Mouse (Mus musculus) hindlimb bud, embryonic 11.5 days (tissue): ENCODE measurements around the gene Rnf214.
A peak's percentile ranks its signal among the peaks of the same experiment; 100 is the strongest.

Experiments used
- DNase-seq: peaks from one replicate; pipeline ENCODE4 v3.0.0-alpha.2; 2012; ENCODE audit warnings: low read depth, low spot score; ENCODE audit errors: extremely low spot score

The Rnf214 gene

DNA sequence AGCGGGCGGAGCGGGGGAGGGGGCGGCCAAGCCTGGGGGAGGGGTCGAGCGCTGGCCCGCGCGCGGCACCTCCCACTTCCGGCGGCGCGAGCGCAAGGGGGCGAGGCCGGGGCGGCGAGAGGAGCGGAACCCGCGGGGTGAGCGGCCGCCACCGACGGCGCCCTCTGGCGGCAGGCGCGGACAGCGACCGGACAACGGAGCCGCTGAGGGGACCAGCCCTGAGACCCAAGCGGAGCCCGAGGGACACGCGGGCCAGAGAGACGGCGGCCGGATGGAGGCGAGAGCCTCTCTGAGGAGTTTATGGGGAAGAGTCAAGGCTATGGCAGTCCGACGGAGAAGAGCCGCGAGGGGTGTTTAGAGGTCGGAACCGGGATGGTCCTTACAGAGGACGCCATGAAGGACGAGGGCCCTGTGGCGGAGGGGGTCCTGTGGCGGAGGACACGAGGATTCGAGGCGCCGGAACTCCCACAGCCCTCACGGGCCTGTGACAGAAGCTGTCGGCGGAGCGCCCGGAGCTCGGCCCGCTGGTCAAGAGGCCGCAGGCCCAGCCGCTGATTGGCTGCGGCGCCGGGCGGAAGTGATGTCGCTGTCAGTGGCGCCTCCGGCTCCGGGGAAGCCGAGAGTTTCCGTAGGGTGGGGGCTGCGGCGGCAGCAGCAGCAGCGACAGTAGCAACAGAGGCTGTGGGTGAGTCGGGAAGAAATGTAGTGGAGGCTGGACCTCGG, at the start of gene Rnf214, which contains the start of gene Pcsk7:
TSS of gene Rnf214 (minus strand) at position 557 of the 723 bp plus-strand sequence.
TSS of gene Pcsk7 (plus strand) at position 143 of the 723 bp plus-strand sequence.
- DNase-seq: peak; percentile 22

DNA sequence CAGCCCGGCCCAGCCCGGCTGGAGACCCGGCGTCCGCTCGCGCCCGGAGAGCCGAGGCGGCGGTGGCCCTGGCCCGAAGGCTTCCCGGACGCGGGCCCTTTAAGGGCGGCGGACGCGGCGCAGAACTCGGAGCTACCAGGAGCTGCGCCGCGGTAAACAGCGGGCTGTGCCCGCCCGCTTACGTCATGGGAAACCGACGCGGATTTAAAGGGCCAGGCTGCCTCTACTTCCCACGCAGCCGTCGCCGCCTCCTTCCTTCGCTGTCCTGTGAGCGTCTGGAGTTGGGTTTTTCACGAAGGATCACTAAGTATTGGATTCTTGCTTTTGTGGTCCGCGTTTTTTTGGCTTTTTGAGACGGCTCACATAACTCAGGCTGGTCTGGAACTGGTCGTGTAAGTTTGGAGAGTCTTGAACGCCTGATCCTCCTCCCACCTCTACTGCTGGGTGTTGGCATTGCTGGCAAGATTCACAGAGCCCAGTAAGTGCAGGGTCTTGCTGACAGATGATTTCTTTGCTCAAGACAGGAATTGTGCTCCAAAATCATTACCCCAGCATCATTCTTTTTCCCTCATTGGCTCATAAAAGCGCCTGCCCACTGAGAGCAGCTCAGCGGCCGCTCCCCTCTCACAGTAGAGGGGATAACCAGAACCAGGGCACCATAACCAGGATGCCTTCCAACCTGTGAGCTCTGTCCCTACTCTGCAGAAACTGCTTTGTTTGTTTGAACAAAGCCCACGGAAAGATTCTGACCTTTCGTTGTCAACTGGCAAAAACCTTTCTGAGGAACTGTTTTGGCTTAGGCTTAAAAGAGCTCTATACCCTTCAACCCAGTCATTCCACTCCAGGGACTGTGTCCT, 48.6 kb upstream of the Rnf214 start, which contains the start of gene Sidt2:
TSS of gene Sidt2 (minus strand) at position 152 of the 857 bp plus-strand sequence.
- DNase-seq: peak; percentile 74

DNA sequence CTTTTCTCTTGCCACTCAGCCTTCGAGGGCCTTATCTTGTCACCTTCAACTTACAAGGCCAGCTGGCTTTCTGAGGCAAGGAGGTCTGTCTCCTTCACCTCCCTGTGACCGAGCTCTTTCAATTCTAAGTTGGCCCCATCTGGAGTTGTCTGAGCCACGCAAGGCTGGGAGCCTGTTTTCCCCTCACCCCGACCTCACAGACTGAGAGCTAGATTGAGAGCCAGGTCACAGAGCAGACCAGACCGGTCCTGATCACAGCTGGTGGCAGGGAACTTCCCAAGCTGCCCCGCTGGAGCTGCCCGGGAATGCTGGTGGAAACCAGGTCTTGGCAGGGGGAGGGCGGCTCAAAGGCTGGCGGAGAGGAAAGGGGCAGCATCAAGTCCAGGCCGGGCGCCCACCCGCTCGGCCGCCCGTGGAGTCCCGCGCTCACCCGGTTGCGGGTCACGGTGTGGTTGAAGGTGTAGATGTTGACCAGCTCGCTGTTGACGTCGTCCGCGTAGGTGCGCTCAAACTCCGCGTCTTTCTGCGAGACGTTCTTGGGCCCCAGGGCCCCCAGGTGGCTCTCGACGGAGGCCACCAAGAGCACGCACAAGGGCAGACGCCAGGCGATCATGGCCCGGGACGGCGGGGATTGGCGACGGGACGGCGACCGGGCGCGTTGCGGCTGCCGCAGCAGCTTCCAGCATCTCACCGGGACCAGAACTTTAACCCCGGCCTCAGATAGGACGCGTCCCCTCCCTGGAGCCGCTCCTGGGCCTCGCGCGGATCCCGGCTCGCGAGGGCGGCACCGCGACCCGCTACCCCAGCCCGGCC, 47.8 kb upstream of the Rnf214 start:
- DNase-seq: no peak

- no peak for DNase-seq
Measured at GRCm38 (mm10) chr9:45953511-45954293, 47.0 kb upstream of the Rnf214 start.

- no peak for DNase-seq
Measured at GRCm38 (mm10) chr9:45952890-45953289, 46.2 kb upstream of the Rnf214 start.

DNA sequence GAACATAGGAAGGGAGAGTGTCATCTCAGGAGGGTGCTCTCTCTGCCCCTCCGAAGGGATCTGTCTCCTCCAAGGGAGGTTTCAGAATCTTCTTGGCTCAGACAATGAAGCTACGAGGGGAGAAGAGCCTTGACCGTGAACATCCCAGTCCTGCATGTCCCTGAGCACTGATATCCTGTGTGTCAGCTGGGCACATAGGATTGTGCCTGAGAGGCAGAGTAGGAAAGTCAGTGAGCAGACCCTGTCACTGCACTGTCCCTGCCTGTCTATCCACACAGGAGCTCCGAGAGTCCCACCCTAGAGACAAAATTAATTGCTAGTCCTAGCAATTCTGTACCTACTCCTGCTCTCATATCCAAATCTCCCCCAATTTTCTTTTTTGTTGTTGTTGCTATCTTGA, 45.3 kb upstream of the Rnf214 start:
- no peak for DNase-seq

DNA sequence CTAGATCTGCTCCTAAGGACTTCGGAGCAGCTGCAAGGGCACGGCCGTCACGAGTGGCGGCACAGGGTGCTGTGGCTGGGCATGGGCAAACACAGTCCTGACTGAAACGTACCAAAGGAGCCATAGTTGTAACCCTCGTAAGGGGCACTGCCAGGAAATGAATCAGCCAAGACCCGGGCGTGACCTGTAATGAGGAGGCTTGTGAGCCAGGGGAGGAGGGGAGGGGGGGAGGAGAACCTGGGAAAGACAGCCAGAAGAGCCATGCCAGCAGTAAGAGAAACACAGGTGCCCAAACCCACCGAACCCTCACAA, 40.1 kb upstream of the Rnf214 start:
- DNase-seq: no peak

DNA sequence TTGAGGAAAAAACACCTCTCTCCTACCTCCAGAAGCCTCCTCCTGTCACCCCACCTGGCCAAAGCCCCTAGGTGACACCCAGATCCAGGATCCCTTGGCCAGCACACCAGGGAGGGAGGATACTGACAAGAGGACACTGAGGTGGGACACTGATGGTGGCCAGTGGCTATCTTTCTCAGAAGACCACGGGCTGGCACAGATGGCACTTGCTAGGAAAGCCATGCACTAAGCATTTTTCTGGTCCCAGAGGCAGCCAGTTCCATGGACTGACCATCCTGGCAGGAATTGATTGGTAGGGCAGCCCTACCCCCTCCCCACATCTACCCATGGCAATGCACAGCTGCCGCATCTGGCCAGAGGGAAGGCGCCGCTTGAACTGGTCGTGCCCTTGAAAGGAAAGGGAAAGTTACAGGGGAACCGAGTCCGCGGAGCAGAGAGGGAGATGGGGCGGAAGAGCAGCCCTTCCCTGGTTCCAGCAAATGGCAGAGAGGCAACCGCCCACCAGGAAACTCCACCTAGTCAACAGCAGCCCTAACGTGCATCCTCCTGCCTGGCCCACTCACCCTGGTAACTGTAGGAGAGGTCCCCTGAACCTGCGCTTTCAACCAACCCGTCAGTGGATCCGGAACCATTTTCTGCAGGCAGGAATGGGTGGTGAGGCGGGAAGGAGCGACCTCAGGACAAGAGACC, 39.6 kb upstream of the Rnf214 start:
- no peak for DNase-seq

DNA sequence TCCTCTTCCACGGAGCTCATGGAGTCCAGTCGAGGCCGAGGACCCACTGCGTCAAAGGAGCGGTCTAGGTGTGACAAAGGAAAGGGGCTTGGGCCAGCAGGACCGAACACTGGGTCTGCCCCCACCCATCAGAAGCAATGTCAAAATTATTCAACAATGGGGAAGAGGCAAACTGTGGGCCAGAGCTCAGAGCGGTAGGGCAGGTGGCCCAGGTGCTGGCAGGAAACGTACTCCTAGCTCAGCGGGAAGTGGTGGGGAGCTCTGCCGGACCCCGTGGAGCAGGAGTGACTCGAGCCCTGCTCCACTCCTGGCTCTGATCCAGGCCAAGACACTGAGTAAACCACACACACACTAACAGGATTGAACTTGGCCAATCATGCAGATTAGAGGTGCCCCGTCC, 39.0 kb upstream of the Rnf214 start:
- DNase-seq: no peak

GRCm38 (mm10) chr9:45944506-45945400, 38.0 kb upstream of the Rnf214 start:
- no peak for DNase-seq

DNA sequence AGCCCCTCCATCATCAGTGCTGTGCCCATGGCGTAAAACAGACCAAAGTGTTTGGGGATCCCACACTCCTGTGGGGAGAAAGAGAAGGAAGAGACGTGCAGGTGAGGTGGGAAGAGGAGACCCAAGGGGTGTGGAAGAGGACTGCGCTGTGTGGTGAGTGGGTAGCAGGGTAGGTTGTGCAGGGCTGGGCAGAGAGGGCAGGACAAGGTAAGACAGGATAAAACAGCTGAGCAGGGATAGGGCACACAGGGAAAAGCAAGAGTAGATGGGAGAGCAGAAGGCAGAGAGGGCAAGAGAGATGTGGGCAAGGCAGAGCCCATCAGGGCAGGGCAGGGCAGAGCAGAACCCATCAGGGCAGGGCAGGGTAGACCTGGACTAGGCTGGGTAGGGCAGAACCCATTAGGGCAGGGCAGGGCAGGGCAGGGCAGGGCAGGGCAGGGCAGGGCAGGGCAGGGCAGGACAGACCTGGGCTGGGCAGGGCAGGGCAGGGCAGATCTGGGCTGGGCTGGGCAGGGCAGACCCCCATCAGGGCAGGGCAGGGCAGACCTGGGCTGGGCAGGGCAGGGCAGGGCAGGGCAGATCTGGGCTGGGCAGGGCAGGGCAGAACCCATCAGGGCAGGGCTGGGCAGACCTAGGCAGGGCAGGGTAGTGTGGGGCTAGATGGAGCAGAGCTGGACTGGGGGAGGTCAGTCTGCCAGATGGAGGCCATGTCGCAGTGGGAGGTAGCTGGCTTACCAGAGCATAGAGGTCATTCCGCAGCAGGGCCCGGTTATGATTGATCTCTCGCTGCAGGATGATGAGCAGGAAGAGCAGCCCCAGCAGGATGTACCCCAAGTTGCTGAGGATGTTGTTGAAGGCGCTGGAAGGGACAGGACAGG, 37.2 kb upstream of the Rnf214 start:
- DNase-seq: no peak

DNA sequence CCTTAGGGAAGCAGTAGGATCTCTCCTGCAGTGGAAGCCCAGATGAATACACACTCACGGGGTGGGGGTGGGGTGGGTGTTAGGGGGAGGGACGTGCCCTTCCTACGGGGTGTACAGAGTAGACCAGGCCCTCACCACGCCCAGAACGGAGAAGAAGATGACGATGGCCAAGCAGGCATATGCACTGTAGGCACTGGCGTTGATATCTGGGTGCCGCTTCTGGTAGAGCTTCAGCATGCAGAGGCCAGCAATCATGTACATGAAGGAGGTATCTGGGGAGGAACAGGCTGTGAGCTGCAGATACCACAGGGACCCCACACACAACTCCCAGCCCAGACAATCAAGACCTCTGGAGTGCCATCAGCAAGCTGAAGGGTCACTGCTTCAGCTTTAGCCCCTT, 36.2 kb upstream of the Rnf214 start:
- DNase-seq: no peak

DNA sequence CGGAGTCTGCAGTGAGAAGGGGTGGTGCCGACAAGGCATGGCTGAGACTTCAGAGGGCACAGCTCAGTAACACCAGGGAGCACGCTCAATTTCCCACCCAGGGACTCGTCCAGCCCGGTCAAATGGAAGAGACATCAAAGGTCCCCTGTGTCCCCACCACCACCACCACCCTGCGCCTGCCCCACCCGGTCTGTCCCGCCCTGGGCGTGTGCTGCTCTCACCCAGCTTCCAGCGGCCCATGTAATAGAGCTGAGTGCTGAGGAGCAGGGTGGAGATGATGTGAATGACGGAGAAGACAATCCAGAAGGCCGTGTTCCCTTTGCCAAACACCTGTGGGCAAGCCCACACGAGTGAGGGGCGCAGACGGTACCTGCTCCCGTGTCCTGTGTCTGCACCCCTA, 35.8 kb upstream of the Rnf214 start:
- DNase-seq: no peak

- DNase-seq: no peak
Measured at GRCm38 (mm10) chr9:45941329-45941888, 34.7 kb upstream of the Rnf214 start.

DNA sequence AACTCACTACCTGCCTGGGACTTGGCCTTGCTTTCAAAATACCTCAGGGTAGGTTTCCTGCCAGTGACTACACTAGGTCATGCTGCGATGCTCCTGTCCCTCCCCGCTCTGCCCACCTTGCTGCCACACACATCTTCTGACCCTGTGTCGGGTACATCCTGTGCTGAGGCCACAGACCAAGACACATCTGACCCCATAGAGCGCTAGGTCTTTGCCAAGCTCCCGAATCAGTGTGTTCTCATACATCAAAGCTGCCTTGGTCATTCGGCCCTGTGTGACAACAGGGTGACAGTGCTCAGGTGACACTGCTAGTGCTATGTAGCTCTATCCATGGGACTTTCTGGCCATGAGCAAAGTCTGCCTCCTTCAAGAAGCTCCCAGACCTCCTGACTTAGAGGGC, 33.1 kb upstream of the Rnf214 start:
- DNase-seq: no peak

DNA sequence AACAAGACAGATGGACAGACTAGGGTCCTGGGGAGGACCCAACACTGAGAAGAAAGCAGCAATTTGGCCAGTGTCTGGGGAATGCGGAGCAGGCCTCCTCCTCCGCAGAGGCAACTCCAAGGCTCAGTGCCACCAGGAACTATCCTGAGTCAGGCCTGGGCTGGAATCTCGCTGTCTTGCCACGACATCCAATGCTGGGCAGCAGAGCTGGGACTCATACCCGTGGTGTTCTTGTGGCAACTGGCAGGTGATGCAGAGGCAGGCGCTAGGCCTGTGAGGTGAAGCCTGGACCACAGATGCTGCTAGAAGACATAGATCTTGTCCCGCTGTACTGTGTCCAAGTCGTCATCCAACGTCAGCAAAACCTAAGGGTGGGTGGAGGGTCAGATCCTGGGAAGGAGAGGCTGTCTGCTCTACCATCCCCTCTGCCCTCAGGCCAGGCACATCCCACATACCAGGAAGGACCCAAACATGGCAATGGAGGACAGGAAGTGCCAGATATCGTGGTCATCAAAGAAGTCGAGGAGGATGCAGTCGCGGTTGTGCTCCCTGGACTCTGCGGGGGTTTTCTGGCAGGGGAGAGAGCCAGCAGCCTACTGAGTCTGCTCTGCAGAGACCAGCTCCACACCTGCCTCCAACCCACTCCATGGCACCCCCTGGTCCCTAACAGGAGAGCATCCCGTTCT, 32.4 kb upstream of the Rnf214 start:
- DNase-seq: no peak

- DNase-seq: no peak
Measured at GRCm38 (mm10) chr9:45938088-45938487, 31.4 kb upstream of the Rnf214 start.
